Comparison of ENCODE assay signal across 19 mouse cellular contexts in genomic region chr16:53242126-53242537, GRCm38 (mm10).
DNase-seq lines count a peak whose midpoint lies in the region; ATAC-seq and TF ChIP-seq lines count a peak whose summit lies in the region.
"Had no signal": no experiment of that assay in that cellular context is flagged by ENCODE, and none has a peak within 500 bp of the region (broad histone marks: within the 10 kb centered on the region; RNA-seq: fewer than 3 reads in every experiment).

No protein-coding gene starts in this region.

- H3K36me3 ChIP-seq in stomach, embryonic 14.5 days (ENCODE audit: control insufficient read depth, insufficient read depth, low read length): no peaks in the 10 kb centered on the region
- H3K36me3 ChIP-seq in stomach, postnatal 0 days (ENCODE audit: control insufficient read depth, insufficient read depth, low read length): no peaks in the 10 kb centered on the region
- H3K36me3 ChIP-seq: embryonic facial prominence, embryonic 13.5 days; heart, embryonic 15.5 days had no signal

- TF ChIP-seq EP300 in stomach, postnatal 0 days (optimal IDR thresholded peaks at IDR 0.05): no peak

- no peak for TF ChIP-seq CTCF in stomach, postnatal 0 days (IDR thresholded peaks at IDR 0.05; ENCODE audit: low read depth)

- WGBS in stomach, embryonic 14.5 days: 61% methylated on average over 3 of the region's 3 CpGs
- WGBS in stomach, postnatal 0 days: 51% methylated on average over 3 of the region's 3 CpGs

- ATAC-seq in stomach, embryonic 14.5 days (ENCODE audit: insufficient number of reproducible peaks, insufficient read depth, low FRiP score, low read depth): 0 out of 2 replicates have a peak, but pooled peaks have one; percentile 53
- ATAC-seq in stomach, postnatal 0 days (ENCODE audit: low FRiP score, low TSS enrichment): no peak
- ATAC-seq: forebrain, embryonic 13.5 days; forebrain, postnatal 0 days had no signal

- no peak overlapping the region for H3K27ac ChIP-seq in stomach, embryonic 14.5 days (ENCODE audit: low read length)
- no peak overlapping the region for H3K27ac ChIP-seq in stomach, postnatal 0 days (replicated peaks)
- H3K27ac ChIP-seq: embryonic facial prominence, embryonic 13.5 days; forebrain, embryonic 13.5 days; heart, adult 2 months; heart, embryonic 15.5 days had no signal

- no peaks in the 10 kb centered on the region for H3K9me3 ChIP-seq in stomach, embryonic 14.5 days (ENCODE audit: control insufficient read depth, low read depth, low read length)
- H3K9me3 ChIP-seq in stomach, postnatal 0 days (ENCODE audit: control insufficient read depth, low read length): no peaks in the 10 kb centered on the region
- H3K9me3 ChIP-seq: embryonic facial prominence, embryonic 13.5 days; forebrain, embryonic 13.5 days; heart, embryonic 15.5 days had no signal

- no peaks in the 10 kb centered on the region for H3K4me1 ChIP-seq in stomach, embryonic 14.5 days (ENCODE audit: control insufficient read depth, insufficient read depth, low read length)
- H3K4me1 ChIP-seq in stomach, postnatal 0 days (replicated peaks; ENCODE audit: control insufficient read depth, insufficient read depth): no peaks in the 10 kb centered on the region
- H3K4me1 ChIP-seq: embryonic facial prominence, embryonic 13.5 days; forebrain, embryonic 13.5 days; heart, embryonic 15.5 days had no signal

- intact Hi-C loops in left cerebral cortex, postnatal 10 days (cut with DNase I): no loop called here

- DNase-seq in lung, adult 18-20 months: peak; percentile 15 to 52
- no peak for DNase-seq in lung, postnatal 4 days
- no peak for DNase-seq in stomach, postnatal 0 days (ENCODE audit: low spot score)
- DNase-seq in lung, postnatal 25 days (ENCODE audit: low spot score): peak; percentile 35
- DNase-seq in left cerebral cortex, postnatal 10 days (ENCODE audit: extremely low spot score in 1 of 2, low spot score in 2 of 2): no peak
- DNase-seq in thymus, postnatal 4 days: no peak
- DNase-seq: adrenal gland, postnatal 10 days; cerebellum, adult 11-12 months; cerebellum, adult 9-10 months; cerebellum, postnatal 25 days; forebrain, postnatal 0 days; gastrocnemius, postnatal 14 days; heart, adult 2 months; heart, postnatal 14 days had no signal

- no peak overlapping the region for H3K4me3 ChIP-seq in stomach, embryonic 14.5 days (ENCODE audit: low read depth, low read length)
- no peak overlapping the region for H3K4me3 ChIP-seq in stomach, postnatal 0 days (ENCODE audit: low read depth, low read length)
- H3K4me3 ChIP-seq: embryonic facial prominence, embryonic 13.5 days; forebrain, embryonic 13.5 days; heart, adult 2 months; heart, embryonic 15.5 days had no signal

- no peak overlapping the region for H3K9ac ChIP-seq in stomach, embryonic 14.5 days (replicated peaks; ENCODE audit: low read depth, low read length)
- H3K9ac ChIP-seq in stomach, postnatal 0 days (ENCODE audit: low read length): no peak overlapping the region
- H3K9ac ChIP-seq: embryonic facial prominence, embryonic 13.5 days; forebrain, embryonic 13.5 days; forebrain, postnatal 0 days; heart, embryonic 15.5 days had no signal

- no peak overlapping the region for H3K4me2 ChIP-seq in stomach, embryonic 14.5 days (replicated peaks; ENCODE audit: low read depth, low read length)
- H3K4me2 ChIP-seq in stomach, postnatal 0 days (replicated peaks; ENCODE audit: low read depth): no peak overlapping the region
- H3K4me2 ChIP-seq: embryonic facial prominence, embryonic 13.5 days; forebrain, embryonic 13.5 days; heart, embryonic 11.5 days; heart, embryonic 15.5 days had no signal

- no peaks in the 10 kb centered on the region for H3K27me3 ChIP-seq in stomach, embryonic 14.5 days (ENCODE audit: control insufficient read depth, insufficient read depth, low read length)
- H3K27me3 ChIP-seq in stomach, postnatal 0 days (ENCODE audit: control insufficient read depth, insufficient read depth, low read length): no peaks in the 10 kb centered on the region
- H3K27me3 ChIP-seq: embryonic facial prominence, embryonic 13.5 days; forebrain, embryonic 13.5 days; heart, embryonic 15.5 days had no signal

Comparison
In these comparisons a context has a peak if more than half of its experiments do, and no peak if none do; other contexts are left out.
1. DNase-seq: peak in lung, adult 18-20 months (2 of 2) and lung, postnatal 25 days (single experiment); none in lung, postnatal 4 days (0 of 2), stomach, postnatal 0 days (single experiment), left cerebral cortex, postnatal 10 days (0 of 2) and thymus, postnatal 4 days (single experiment).